In genomic region chr5:17766006-17766677, GRCm38 (mm10) we compare ENCODE assay signal across 8 mouse cellular contexts.
DNase-seq lines count a peak whose midpoint lies in the region; ATAC-seq lines count a peak whose summit lies in the region.

No protein-coding gene starts in this region.

- H3K36me3 ChIP-seq in midbrain, embryonic 11.5 days (ENCODE audit: control insufficient read depth, insufficient read depth, low read length) = no peaks in the 10 kb centered on the region
- no peaks in the 10 kb centered on the region for H3K36me3 ChIP-seq in midbrain, embryonic 10.5 days
- no peaks in the 10 kb centered on the region for H3K36me3 ChIP-seq in hindbrain, embryonic 15.5 days
- H3K36me3 ChIP-seq in splenic B cell, adult 2 months (ENCODE audit: control insufficient read depth, insufficient read depth, low read length, poor library complexity, severe bottlenecking) = no peaks in the 10 kb centered on the region

- no peak overlapping the region for H3K9ac ChIP-seq in midbrain, embryonic 11.5 days (ENCODE audit: low read length)
- H3K9ac ChIP-seq in hindbrain, embryonic 15.5 days = no peak overlapping the region

- ATAC-seq in midbrain, embryonic 11.5 days (ENCODE audit: low FRiP score) = peak; percentile 63; the same call in 1 of the 2 replicates
- ATAC-seq in hindbrain, embryonic 15.5 days (ENCODE audit: low FRiP score, low read depth) = peak; percentile 69
- ATAC-seq in erythroblast, adult 5-6 weeks (replicated peaks; ENCODE audit: low FRiP score, poor library complexity, severe bottlenecking) = no peak

- H3K27me3 ChIP-seq in midbrain, embryonic 11.5 days (ENCODE audit: control insufficient read depth, insufficient read depth, low read length) = no peaks in the 10 kb centered on the region
- H3K27me3 ChIP-seq in midbrain, embryonic 10.5 days (ENCODE audit: low read depth, poor library complexity, severe bottlenecking) = no peaks in the 10 kb centered on the region
- no peaks in the 10 kb centered on the region for H3K27me3 ChIP-seq in hindbrain, embryonic 15.5 days
- no peaks in the 10 kb centered on the region for H3K27me3 ChIP-seq in splenic B cell, adult 2 months (ENCODE audit: control insufficient read depth, insufficient read depth, low read length, poor library complexity, severe bottlenecking)

- 66% methylated on average over 4 of the region's 4 CpGs for WGBS in midbrain, embryonic 11.5 days
- 63% methylated on average over 4 of the region's 4 CpGs for WGBS in midbrain, embryonic 10.5 days
- 60% methylated on average over 4 of the region's 4 CpGs for WGBS in hindbrain, embryonic 15.5 days

- DNase-seq in cerebellum, adult 9-10 months = peak; percentile 25
- DNase-seq in cerebellum, adult 11-12 months = no peak
- peak; percentile 89 for DNase-seq in midbrain, embryonic 11.5 days (ENCODE audit: low spot score, missing footprints)
- no peak for DNase-seq in midbrain, embryonic 10.5 days (ENCODE audit: low spot score)
- peak; percentile 23 for DNase-seq in splenic B cell, adult 2 months (ENCODE audit: low read depth, low spot score)
- no peak for DNase-seq in layer of hippocampus, postnatal 36 days

- H3K27ac ChIP-seq in midbrain, embryonic 11.5 days (ENCODE audit: low read depth, low read length) = no peak overlapping the region
- no peak overlapping the region for H3K27ac ChIP-seq in midbrain, embryonic 10.5 days (replicated peaks)
- H3K27ac ChIP-seq in hindbrain, embryonic 15.5 days (replicated peaks) = no peak overlapping the region

- no peaks in the 10 kb centered on the region for H3K9me3 ChIP-seq in midbrain, embryonic 11.5 days (ENCODE audit: control insufficient read depth, low read length)
- H3K9me3 ChIP-seq in midbrain, embryonic 10.5 days (replicated peaks) = no peaks in the 10 kb centered on the region
- H3K9me3 ChIP-seq in hindbrain, embryonic 15.5 days = no peaks in the 10 kb centered on the region

- H3K4me1 ChIP-seq in midbrain, embryonic 11.5 days (ENCODE audit: control insufficient read depth, insufficient read depth, low read length) = no peaks in the 10 kb centered on the region
- no peaks in the 10 kb centered on the region for H3K4me1 ChIP-seq in midbrain, embryonic 10.5 days
- no peaks in the 10 kb centered on the region for H3K4me1 ChIP-seq in hindbrain, embryonic 15.5 days (replicated peaks)

- no peak overlapping the region for H3K4me2 ChIP-seq in midbrain, embryonic 11.5 days
- no peak overlapping the region for H3K4me2 ChIP-seq in hindbrain, embryonic 15.5 days

- no peak overlapping the region for H3K4me3 ChIP-seq in midbrain, embryonic 11.5 days (ENCODE audit: low read depth, low read length)
- no peak overlapping the region for H3K4me3 ChIP-seq in midbrain, embryonic 10.5 days
- H3K4me3 ChIP-seq in hindbrain, embryonic 15.5 days = no peak overlapping the region

Comparison
In these comparisons a context has a peak if more than half of its experiments do, and no peak if none do; other contexts are left out.
1. DNase-seq: peak in cerebellum, adult 9-10 months (single experiment), midbrain, embryonic 11.5 days (single experiment) and splenic B cell, adult 2 months (single experiment); none in cerebellum, adult 11-12 months (single experiment), midbrain, embryonic 10.5 days (single experiment) and layer of hippocampus, postnatal 36 days (0 of 2).